9 mouse cellular contexts compared by ENCODE assay signal in genomic region chr17:23746311-23746710, GRCm38 (mm10). TPM values are rescaled to one million over a fixed set of nuclear protein-coding genes. Genes with fewer than 3 reads are reported as not detected.
DNase-seq lines count a peak whose midpoint lies in the region; ATAC-seq and TF ChIP-seq lines count a peak whose summit lies in the region.
"Had no signal": no experiment of that assay in that cellular context is flagged by ENCODE, and none has a peak within 500 bp of the region (broad histone marks: within the 10 kb centered on the region; RNA-seq: fewer than 3 reads in every experiment).

No protein-coding gene starts in this region.

- TF ChIP-seq CTCF in lung, embryonic 14.5 days (IDR thresholded peaks at IDR 0.05; ENCODE audit: low read depth): peak; percentile 35

- no peak overlapping the region for H3K9ac ChIP-seq in lung, embryonic 14.5 days
- peak overlapping the region; percentile 63; the same call in 1 of the 2 replicates for H3K9ac ChIP-seq in embryonic facial prominence, embryonic 13.5 days
- no peak overlapping the region for H3K9ac ChIP-seq in intestine, embryonic 15.5 days
- H3K9ac ChIP-seq in neural tube, embryonic 13.5 days: peak overlapping the region; percentile 67

- intact Hi-C loops in left cerebral cortex, postnatal 25 days (cut with DNase I): no loop called here

- peaks cover 4% of the 10 kb centered on the region; the same call in 1 of the 2 replicates for H3K4me1 ChIP-seq in lung, embryonic 14.5 days (ENCODE audit: insufficient read depth)
- H3K4me1 ChIP-seq in embryonic facial prominence, embryonic 13.5 days: peaks cover 33% of the 10 kb centered on the region
- H3K4me1 ChIP-seq in intestine, embryonic 15.5 days (replicated peaks): peaks cover 29% of the 10 kb centered on the region
- peaks cover 34% of the 10 kb centered on the region for H3K4me1 ChIP-seq in neural tube, embryonic 13.5 days (replicated peaks)

- WGBS in lung, embryonic 14.5 days: 3% methylated on average over 12 of the region's 12 CpGs
- 3% methylated on average over 12 of the region's 12 CpGs for WGBS in embryonic facial prominence, embryonic 13.5 days
- WGBS in intestine, embryonic 15.5 days: 10% methylated on average over 12 of the region's 12 CpGs
- WGBS in neural tube, embryonic 13.5 days: 2% methylated on average over 12 of the region's 12 CpGs

- H3K4me2 ChIP-seq in lung, embryonic 14.5 days: peak overlapping the region; percentile 57
- peak overlapping the region; percentile 67 for H3K4me2 ChIP-seq in embryonic facial prominence, embryonic 13.5 days
- H3K4me2 ChIP-seq in intestine, embryonic 15.5 days (replicated peaks): peak overlapping the region; percentile 79
- peak overlapping the region; percentile 78 for H3K4me2 ChIP-seq in neural tube, embryonic 13.5 days

- H3K9me3 ChIP-seq in lung, embryonic 14.5 days (ENCODE audit: low read depth, low read length): no peaks in the 10 kb centered on the region
- no peaks in the 10 kb centered on the region for H3K9me3 ChIP-seq in embryonic facial prominence, embryonic 13.5 days
- H3K9me3 ChIP-seq in intestine, embryonic 15.5 days: no peaks in the 10 kb centered on the region
- H3K9me3 ChIP-seq in neural tube, embryonic 13.5 days: no peaks in the 10 kb centered on the region

- H3K27me3 ChIP-seq in lung, embryonic 14.5 days (ENCODE audit: insufficient read depth, low read length): peaks cover 67% of the 10 kb centered on the region
- H3K27me3 ChIP-seq in embryonic facial prominence, embryonic 13.5 days: peaks cover 69% of the 10 kb centered on the region
- H3K27me3 ChIP-seq in intestine, embryonic 15.5 days (replicated peaks): peaks cover 53% of the 10 kb centered on the region
- peaks cover 70% of the 10 kb centered on the region for H3K27me3 ChIP-seq in neural tube, embryonic 13.5 days

- no peaks in the 10 kb centered on the region; the same call in 1 of the 2 replicates for H3K36me3 ChIP-seq in lung, embryonic 14.5 days (ENCODE audit: insufficient read depth)
- peaks cover 5% of the 10 kb centered on the region for H3K36me3 ChIP-seq in embryonic facial prominence, embryonic 13.5 days
- no peaks in the 10 kb centered on the region for H3K36me3 ChIP-seq in intestine, embryonic 15.5 days
- H3K36me3 ChIP-seq in neural tube, embryonic 13.5 days: peaks cover 8% of the 10 kb centered on the region

- ATAC-seq in lung, embryonic 14.5 days (ENCODE audit: insufficient read depth): no peak
- no peak for ATAC-seq in embryonic facial prominence, embryonic 13.5 days (ENCODE audit: insufficient number of reproducible peaks, insufficient read depth, low FRiP score, low TSS enrichment, low read depth)
- ATAC-seq in intestine, embryonic 15.5 days: no peak
- no peak for ATAC-seq in neural tube, embryonic 13.5 days (ENCODE audit: low read depth)

- H3K4me3 ChIP-seq in lung, embryonic 14.5 days (ENCODE audit: low read depth, low read length): peak overlapping the region; percentile 26; the same call in 1 of the 2 replicates
- H3K4me3 ChIP-seq in embryonic facial prominence, embryonic 13.5 days: peak overlapping the region; percentile 38
- no peak overlapping the region for H3K4me3 ChIP-seq in intestine, embryonic 15.5 days (replicated peaks)
- H3K4me3 ChIP-seq in neural tube, embryonic 13.5 days: peak overlapping the region; percentile 41; the same call in 1 of the 2 replicates

- no peak overlapping the region for H3K27ac ChIP-seq in lung, embryonic 14.5 days (ENCODE audit: low read depth)
- no peak overlapping the region; the same call in 1 of the 2 replicates for H3K27ac ChIP-seq in embryonic facial prominence, embryonic 13.5 days
- H3K27ac ChIP-seq in intestine, embryonic 15.5 days: no peak overlapping the region
- H3K27ac ChIP-seq in neural tube, embryonic 13.5 days (replicated peaks): no peak overlapping the region

- peak; percentile 27 for DNase-seq in lung, embryonic 14.5 days
- no peak for DNase-seq in lung, adult 18-20 months
- no peak for DNase-seq in left cerebral cortex, postnatal 25 days (ENCODE audit: low spot score in 2 of 2)
- no peak for DNase-seq in spleen, postnatal 14 days (ENCODE audit: low spot score in 2 of 2)
- no peak for DNase-seq in frontal cortex, postnatal 14 days (ENCODE audit: low spot score in 2 of 2)

RNA-seq across cellular contexts. Expression of gene Kremen2, which starts 0.7 kb away (rescaled TPM):
- not detected in 2 replicates for polyA plus RNA-seq in lung, embryonic 14.5 days (2014; fragmentation: Nextera tagmentation; extraction: Ambion mirVana)
- polyA plus RNA-seq in embryonic facial prominence, embryonic 13.5 days (2015; fragmentation: Nextera tagmentation; extraction: Ambion mirVana): 31.7 and 42.3 TPM in 2 replicates
- polyA plus RNA-seq in intestine, embryonic 15.5 days (2015; fragmentation: Nextera tagmentation; extraction: Ambion mirVana): 0.33 and 0.49 TPM in 2 replicates
- 1.5 and 3.0 TPM in 2 replicates for polyA plus RNA-seq in neural tube, embryonic 13.5 days (2015; fragmentation: Nextera tagmentation; extraction: Ambion mirVana)
- total RNA-seq in left cerebral cortex, postnatal 25 days (2021): under 1 TPM; 0.60 to 0.71 TPM

RNA-seq across cellular contexts. Expression of gene Paqr4, which starts 5.6 kb away (rescaled TPM):
- polyA plus RNA-seq in lung, embryonic 14.5 days (2014; fragmentation: Nextera tagmentation; extraction: Ambion mirVana): 35.8 TPM in 2 replicates
- 12.4 and 12.5 TPM in 2 replicates for polyA plus RNA-seq in embryonic facial prominence, embryonic 13.5 days (2015; fragmentation: Nextera tagmentation; extraction: Ambion mirVana)
- polyA plus RNA-seq in intestine, embryonic 15.5 days (2015; fragmentation: Nextera tagmentation; extraction: Ambion mirVana): 21.8 and 22.7 TPM in 2 replicates
- 48.3 and 51.5 TPM in 2 replicates for polyA plus RNA-seq in neural tube, embryonic 13.5 days (2015; fragmentation: Nextera tagmentation; extraction: Ambion mirVana)
- total RNA-seq in left cerebral cortex, postnatal 25 days (2021): 10 to 100 TPM; 52.8 to 58.2 TPM

RNA-seq across cellular contexts. Expression of gene Pkmyt1, which starts 20.2 kb away (rescaled TPM):
- polyA plus RNA-seq in lung, embryonic 14.5 days (2014; fragmentation: Nextera tagmentation; extraction: Ambion mirVana): 68.4 and 79.0 TPM in 2 replicates
- 49.3 and 56.2 TPM in 2 replicates for polyA plus RNA-seq in embryonic facial prominence, embryonic 13.5 days (2015; fragmentation: Nextera tagmentation; extraction: Ambion mirVana)
- polyA plus RNA-seq in intestine, embryonic 15.5 days (2015; fragmentation: Nextera tagmentation; extraction: Ambion mirVana): 42.3 and 46.0 TPM in 2 replicates
- polyA plus RNA-seq in neural tube, embryonic 13.5 days (2015; fragmentation: Nextera tagmentation; extraction: Ambion mirVana): 13.9 and 16.7 TPM in 2 replicates
- total RNA-seq in left cerebral cortex, postnatal 25 days (2021): 1 to 10 TPM; 3.0 to 3.3 TPM

RNA-seq across cellular contexts. Expression of gene 1520401A03Rik, which starts 23.7 kb away (rescaled TPM):
- 0.17 TPM in 1 of 2 replicates, not detected in the other for polyA plus RNA-seq in lung, embryonic 14.5 days (2014; fragmentation: Nextera tagmentation; extraction: Ambion mirVana)
- 0.25 and 0.32 TPM in 2 replicates for polyA plus RNA-seq in embryonic facial prominence, embryonic 13.5 days (2015; fragmentation: Nextera tagmentation; extraction: Ambion mirVana)
- polyA plus RNA-seq in intestine, embryonic 15.5 days (2015; fragmentation: Nextera tagmentation; extraction: Ambion mirVana): 0.14 TPM in 1 of 2 replicates, not detected in the other
- polyA plus RNA-seq in neural tube, embryonic 13.5 days (2015; fragmentation: Nextera tagmentation; extraction: Ambion mirVana): 0.36 and 0.54 TPM in 2 replicates
- total RNA-seq in left cerebral cortex, postnatal 25 days (2021): not detected
- total RNA-seq: neutrophil, adult 5-6 weeks had no signal

RNA-seq across cellular contexts. Expression of gene Flywch1, which starts 25.1 kb away (rescaled TPM):
- 64.9 and 73.4 TPM in 2 replicates for polyA plus RNA-seq in lung, embryonic 14.5 days (2014; fragmentation: Nextera tagmentation; extraction: Ambion mirVana)
- polyA plus RNA-seq in embryonic facial prominence, embryonic 13.5 days (2015; fragmentation: Nextera tagmentation; extraction: Ambion mirVana): 90.2 and 95.6 TPM in 2 replicates
- 48.3 and 49.4 TPM in 2 replicates for polyA plus RNA-seq in intestine, embryonic 15.5 days (2015; fragmentation: Nextera tagmentation; extraction: Ambion mirVana)
- 213 and 231 TPM in 2 replicates for polyA plus RNA-seq in neural tube, embryonic 13.5 days (2015; fragmentation: Nextera tagmentation; extraction: Ambion mirVana)
- total RNA-seq in left cerebral cortex, postnatal 25 days (2021): 100 to 1,000 TPM; 304 to 305 TPM

Comparison
In these comparisons a context has a peak if more than half of its experiments do, and no peak if none do; other contexts are left out.
1. H3K9ac ChIP-seq: peak in embryonic facial prominence, embryonic 13.5 days (single experiment) and neural tube, embryonic 13.5 days (single experiment); none in lung, embryonic 14.5 days (single experiment) and intestine, embryonic 15.5 days (single experiment).
2. Peak in every context shown above with its lines, with median percentiles within 50 percentile points of each other: H3K4me2 ChIP-seq.